Mouse (Mus musculus) neural tube, embryonic 15.5 days (tissue): ENCODE results near the gene Rnasel. TPM values are rescaled to one million over a fixed set of nuclear protein-coding genes. Genes with fewer than 3 reads are reported as not detected.

Experiments used
- polyA plus RNA-seq: library from polyadenylated mRNA; unstranded; fragments of >200 nt; fragmentation: Nextera tagmentation; extraction: Ambion mirVana; gene quantifications from 2 replicates; pipeline ENCODE4 v1.2.1, GENCODE M21; 2015

The Rnasel gene
- polyA plus RNA-seq, 1 experiment from 2014 or later: 32.0 TPM

Other genes starting within 250 kb of the Rnasel start
- gene Npl, start 199.4 kb upstream of the Rnasel start, polyA plus RNA-seq: 14.4 and 16.9 TPM in 2 replicates
- gene Rgs8, start 96.4 kb upstream of the Rnasel start, polyA plus RNA-seq: 11.2 and 13.4 TPM in 2 replicates
- 11.3 and 14.3 TPM in 2 replicates for gene Rgs16, start 9.1 kb upstream of the Rnasel start, polyA plus RNA-seq
- 0.14 and 0.18 TPM in 2 replicates for gene Rgsl1, start 94.7 kb downstream of the Rnasel start, polyA plus RNA-seq
- 0.33 and 0.44 TPM in 2 replicates for gene Teddm1b, start 124.9 kb downstream of the Rnasel start, polyA plus RNA-seq
- gene Teddm1a, start 142.3 kb downstream of the Rnasel start, polyA plus RNA-seq: not detected in 2 replicates
- gene Glul, start 150.5 kb downstream of the Rnasel start, polyA plus RNA-seq: 215 and 233 TPM in 2 replicates
- 1.5 and 1.6 TPM in 2 replicates for gene Teddm2, start 150.8 kb downstream of the Rnasel start, polyA plus RNA-seq